Mouse (Mus musculus) adrenal gland, adult 2 months (tissue): ENCODE data around the gene Hspb7. TPM values are rescaled to one million over a fixed set of nuclear protein-coding genes. Genes with fewer than 3 reads are reported as not detected.

Experiments used
- DNase-seq: peaks from one replicate; pipeline ENCODE4 v3.0.0; 2021
- polyA plus RNA-seq: library from polyadenylated mRNA; depleted of rRNA; stranded (reverse); fragments of >200 nt; gene quantifications from 2 replicates; pipeline ENCODE4 v1.2.3, GENCODE M21; 2012
- total RNA-seq, 2 experiments: library from RNA; stranded (reverse); gene quantifications; 2 replicates each; pipeline ENCODE4 v1.2.3; 2021

Hspb7 gene
- total and polyA plus RNA-seq, 3 experiments, result 0.26 to 1.2 (median 1.1) TPM

DNA sequence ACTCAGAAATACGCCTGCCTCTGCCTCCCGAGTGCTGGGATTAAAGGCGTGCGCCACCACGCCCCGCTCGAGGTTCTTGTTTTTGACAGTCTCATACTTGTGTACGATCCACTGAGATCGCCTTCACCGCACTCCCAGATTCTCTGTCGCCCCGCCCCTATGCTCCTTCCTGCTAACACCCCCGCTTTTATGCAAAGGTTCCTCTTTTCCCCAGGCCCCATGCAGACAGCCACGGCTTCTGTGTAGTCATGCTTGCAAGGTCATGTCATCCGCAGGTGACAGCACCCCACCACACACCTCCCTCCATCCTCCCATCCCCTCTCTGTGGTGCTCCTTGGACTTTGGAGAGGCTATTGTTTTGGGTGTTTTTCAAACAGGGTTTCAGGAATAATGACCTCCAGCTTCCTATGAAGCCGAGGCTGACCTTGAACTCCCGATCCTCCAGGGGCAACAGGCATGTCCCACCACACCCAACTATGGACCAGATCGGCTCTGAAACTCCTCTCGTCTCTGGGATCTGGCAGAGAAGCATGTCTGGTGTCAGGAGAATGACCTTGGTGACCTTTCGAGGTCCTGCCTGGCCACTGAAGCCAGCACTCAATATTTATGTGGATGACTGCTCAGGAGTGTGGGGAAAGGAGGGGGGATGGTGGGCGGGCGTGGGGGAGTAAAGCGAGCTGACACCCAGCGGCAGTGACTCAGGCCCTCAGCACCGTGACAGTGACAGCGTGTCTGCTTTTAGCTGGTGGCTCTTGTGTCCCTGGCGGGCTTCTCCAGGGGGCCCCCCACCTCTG is 984 bp upstream of the Hspb7 start:
- peak; percentile 62 for DNase-seq

DNA sequence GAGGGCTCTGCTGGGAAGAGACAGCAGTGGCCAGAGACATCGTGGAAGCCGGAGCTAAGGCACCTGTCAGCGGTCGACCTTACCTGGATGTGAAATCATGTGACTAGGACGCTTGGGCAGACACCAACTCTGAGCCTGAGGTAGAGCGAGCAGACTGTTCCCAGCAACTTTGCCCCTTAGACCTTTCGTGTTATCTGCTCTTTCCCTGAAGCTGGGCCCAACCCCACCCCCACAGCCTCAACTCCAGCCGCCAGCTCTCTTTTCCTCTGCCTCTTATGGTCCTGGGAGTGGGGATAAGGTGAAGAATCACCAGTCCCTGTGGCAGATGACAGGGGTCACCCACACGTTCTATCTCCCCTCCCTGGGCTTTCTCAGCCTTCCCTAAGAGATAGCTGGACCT is 307 bp downstream of the Hspb7 start:
- no peak for DNase-seq

DNA sequence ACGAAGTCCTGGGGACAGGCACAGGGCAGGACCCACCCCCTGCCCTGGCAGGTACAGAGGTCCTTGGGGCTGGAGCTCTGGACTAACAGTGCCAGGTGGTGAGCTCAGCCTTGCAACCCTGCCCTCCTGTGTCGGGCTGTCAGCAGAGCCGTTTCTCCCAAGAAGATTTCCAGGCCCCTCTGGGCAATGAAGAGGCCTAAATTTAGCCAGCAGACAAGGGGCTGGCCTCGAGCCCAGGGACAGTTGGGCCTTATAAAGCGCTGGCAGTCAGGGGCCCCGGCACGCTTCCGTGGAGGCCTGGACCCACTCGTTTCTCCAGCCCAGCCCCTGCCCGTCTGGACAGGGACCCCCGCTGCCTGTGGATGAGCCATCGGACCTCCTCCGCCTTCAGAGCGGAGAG is 844 bp downstream of the Hspb7 start:
- peak; percentile 43 for DNase-seq

DNA sequence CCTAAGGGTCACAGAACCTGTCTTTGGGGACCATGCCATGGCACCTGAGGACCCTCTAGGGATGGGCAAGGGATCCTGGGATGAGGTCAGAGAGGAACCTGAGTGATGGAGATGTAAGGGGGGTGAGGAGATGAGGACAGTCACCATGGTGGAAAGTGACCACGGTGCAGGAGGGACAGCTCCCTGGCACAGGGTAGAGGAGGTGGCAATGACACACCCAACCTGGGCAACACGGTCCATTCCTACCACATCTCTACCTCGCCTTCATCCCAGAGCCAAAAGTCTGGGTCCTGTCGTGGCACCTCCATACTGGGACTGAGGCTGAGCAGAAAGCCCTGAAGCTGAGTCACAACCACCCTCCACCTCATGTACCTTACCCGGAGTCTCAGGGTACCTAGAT is 2.3 kb downstream of the Hspb7 start:
- DNase-seq, result no peak

- DNase-seq, result no peak
These were observed 2.7 kb downstream of the Hspb7 start for GRCm38 (mm10) chr4:141423288-141423687.

- DNase-seq, result no peak
These were observed 3.3 kb downstream of the Hspb7 start for GRCm38 (mm10) chr4:141423691-141424431.

DNA sequence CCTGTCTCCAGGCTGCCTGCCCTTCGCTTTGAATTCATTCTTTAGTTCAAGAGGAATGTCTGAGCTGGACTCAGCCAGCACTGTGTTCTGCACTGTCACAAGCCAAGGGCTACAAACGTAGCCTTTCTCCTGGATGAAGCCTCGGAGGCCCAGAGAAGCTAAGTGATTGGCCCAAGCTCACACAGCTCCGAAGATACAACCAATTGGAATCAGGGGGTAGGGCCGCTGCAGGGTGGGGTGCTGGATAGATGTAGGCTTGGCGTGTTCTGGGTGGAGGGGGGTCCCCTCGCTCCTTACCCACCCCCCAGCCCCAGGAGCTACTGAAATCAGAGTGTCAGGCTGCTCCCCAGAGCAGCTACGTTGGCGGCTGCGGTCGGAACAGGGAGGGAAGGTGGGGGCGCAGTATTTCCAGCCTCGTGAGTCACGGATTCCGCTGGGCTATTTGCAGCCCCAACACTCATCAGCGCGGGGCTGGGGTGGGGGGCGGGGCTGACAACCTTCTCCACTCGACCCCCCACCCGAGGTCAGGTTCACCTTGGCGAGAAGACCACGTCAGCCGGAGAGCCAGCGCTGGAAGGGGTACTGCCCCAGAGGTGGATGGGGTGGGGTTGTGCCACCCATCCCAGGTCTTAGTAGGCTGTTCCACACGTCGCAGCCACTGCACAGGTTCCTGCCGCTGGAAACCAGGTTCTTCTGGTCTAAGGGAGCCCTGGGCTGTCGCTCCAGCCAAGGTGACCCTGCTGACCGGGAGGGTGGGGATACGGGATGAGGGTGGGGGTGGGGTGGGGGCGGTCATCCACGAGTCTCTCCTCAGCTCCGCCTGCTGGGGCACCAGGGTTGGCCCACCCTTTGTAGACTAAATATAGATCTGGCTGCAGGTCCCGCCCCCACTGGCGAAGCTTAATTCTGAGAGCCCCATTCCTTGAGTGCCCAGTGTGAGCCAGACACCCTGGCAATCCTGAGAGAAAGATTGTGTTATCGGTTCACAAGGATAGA is 5.2 kb downstream of the Hspb7 start:
- peak; percentile 59 for DNase-seq

- no peak for DNase-seq
These were observed 6.5 kb downstream of the Hspb7 start for GRCm38 (mm10) chr4:141426796-141427745.

DNA sequence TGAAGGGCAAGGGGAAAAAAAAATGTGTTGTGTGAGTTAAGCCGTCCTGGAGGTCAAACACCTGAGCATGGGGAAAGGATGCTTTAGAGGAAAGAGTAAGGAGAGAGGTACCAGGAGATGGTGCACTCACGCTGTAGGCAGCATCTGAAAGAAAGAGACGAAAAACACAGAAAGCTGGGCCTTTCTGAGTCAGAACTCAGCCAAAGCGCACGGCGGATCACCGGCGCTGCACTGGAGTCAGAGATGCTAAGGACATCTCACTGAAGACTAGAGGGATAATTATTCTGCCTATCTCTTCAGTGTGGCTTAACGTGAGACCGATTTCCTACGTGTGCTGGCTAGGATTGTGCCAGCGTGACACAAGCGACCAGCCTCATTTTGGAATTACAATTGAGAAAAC is 7.3 kb downstream of the Hspb7 start:
- no peak for DNase-seq

DNA sequence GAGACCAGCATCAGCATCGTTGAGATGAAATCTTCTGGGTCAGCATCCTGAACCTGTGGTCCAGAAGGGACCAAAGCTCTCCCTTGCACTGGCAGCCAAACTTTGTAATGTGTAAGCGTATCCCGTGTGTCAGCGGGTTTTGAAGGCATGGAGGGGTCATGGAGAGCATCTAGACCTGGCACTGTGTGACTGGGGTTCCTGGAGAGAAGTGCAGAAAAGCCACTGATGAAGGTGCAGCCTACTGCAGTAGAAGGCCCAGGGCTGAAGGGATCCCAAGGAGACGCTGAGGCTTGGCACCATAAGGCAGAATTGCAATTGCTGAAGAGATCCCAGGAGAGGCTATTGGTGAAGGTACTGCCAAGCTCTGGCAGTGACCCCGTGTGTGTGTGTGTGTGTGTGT is 8.8 kb downstream of the Hspb7 start:
- DNase-seq, result no peak

DNA sequence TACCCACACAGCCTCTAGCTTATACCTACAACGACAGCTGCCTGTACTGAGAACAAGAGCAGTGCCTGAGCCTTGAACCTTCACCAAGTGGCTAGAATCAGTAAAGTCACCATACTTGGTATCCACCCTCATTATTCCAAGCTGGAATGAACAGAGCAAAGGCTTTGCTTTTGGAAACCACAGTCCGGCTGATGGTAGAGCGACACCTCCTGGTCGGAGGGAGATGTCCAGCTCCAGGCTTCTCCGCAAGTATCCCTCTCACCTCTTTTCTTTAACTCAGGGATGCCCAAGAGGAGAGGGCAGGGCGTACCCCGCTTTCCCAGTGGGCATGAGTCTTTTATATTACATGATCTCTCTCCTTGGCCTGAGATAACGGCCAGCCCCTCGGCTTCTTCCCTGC is 9.3 kb downstream of the Hspb7 start:
- DNase-seq, result peak; percentile 44

GRCm38 (mm10) chr4:141430997-141431396 is 10.4 kb downstream of the Hspb7 start:
- peak; percentile 79 for DNase-seq

DNA sequence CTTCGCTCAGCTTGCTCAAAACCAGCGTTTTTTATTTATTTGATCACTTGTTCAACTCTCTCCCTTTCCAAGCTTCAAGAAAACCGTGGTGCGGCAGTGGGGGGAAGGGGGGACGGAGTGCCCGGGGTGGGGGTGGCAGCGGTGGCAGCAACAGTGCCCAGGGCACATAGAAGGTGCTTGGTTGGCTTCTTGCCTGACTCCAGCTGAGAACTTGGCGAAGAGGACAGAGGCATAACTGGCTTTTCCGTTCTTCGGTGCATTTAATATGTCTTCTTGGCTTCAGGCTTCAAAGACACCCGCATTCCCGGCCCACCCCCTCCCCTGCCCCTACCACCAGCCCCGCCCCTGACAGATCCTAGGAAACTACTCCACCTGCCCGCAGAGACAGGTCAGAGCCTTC is 12.1 kb downstream of the Hspb7 start:
- DNase-seq, result peak; percentile 48

GRCm38 (mm10) chr4:141433191-141433590 is 12.6 kb downstream of the Hspb7 start:
- no peak for DNase-seq

GRCm38 (mm10) chr4:141435974-141436373 is 15.4 kb downstream of the Hspb7 start, which contains the start of gene Srarp:
TSS of gene Srarp (minus strand) at chr4:141436105.
- no peak for DNase-seq

GRCm38 (mm10) chr4:141439083-141439803 is 18.7 kb downstream of the Hspb7 start:
- DNase-seq, result no peak

- no peak for DNase-seq
These were observed 20.3 kb downstream of the Hspb7 start for GRCm38 (mm10) chr4:141440877-141441276.

GRCm38 (mm10) chr4:141443641-141444429 is 23.3 kb downstream of the Hspb7 start:
- no peak for DNase-seq
